Mouse (Mus musculus) adrenal gland, adult (tissue): Measurements from ENCODE around the gene Lrrc63.

Experiments used
- DNase-seq, 2 experiments: peaks; one replicate each; pipeline ENCODE4 v3.0.0; 2022 to 2023; ENCODE audit warnings: low spot score in 1 of 2; ENCODE audit not compliant: inconsistent age in 2 of 2

Lrrc63 gene

GRCm38 (mm10) chr14:75138503-75138902, 7.8 kb upstream of the Lrrc63 start:
- no peak for DNase-seq

GRCm38 (mm10) chr14:75136119-75136966, 5.7 kb upstream of the Lrrc63 start:
- DNase-seq: peak in 1 of 2 experiments; percentile 24

- peak in 1 of 2 experiments; percentile 6 for DNase-seq
Measured at GRCm38 (mm10) chr14:75131324-75131935, 749 bp upstream of the Lrrc63 start.

- no peak for DNase-seq
Measured at GRCm38 (mm10) chr14:75121658-75122057, 9.0 kb downstream of the Lrrc63 start.

GRCm38 (mm10) chr14:75102956-75103355, 27.7 kb downstream of the Lrrc63 start:
- DNase-seq: no peak

GRCm38 (mm10) chr14:75077946-75078345, 52.7 kb downstream of the Lrrc63 start:
- peak; percentile 50 to 74 for DNase-seq

- no peak for DNase-seq
Measured at GRCm38 (mm10) chr14:75075299-75076180, 55.1 kb downstream of the Lrrc63 start.

- no peak for DNase-seq
Measured at GRCm38 (mm10) chr14:75071091-75071490, 59.6 kb downstream of the Lrrc63 start.

- DNase-seq: peak in 1 of 2 experiments; percentile 44
Measured at GRCm38 (mm10) chr14:75069356-75069979, 61.2 kb downstream of the Lrrc63 start.

- DNase-seq: no peak
Measured at GRCm38 (mm10) chr14:75068430-75069112, 62.1 kb downstream of the Lrrc63 start.

- DNase-seq: no peak
Measured at GRCm38 (mm10) chr14:75065211-75065610, 65.5 kb downstream of the Lrrc63 start.

GRCm38 (mm10) chr14:75064520-75064919, 66.2 kb downstream of the Lrrc63 start:
- no peak for DNase-seq

GRCm38 (mm10) chr14:75063936-75064335, 66.7 kb downstream of the Lrrc63 start:
- DNase-seq: no peak

GRCm38 (mm10) chr14:75060562-75060961, 70.1 kb downstream of the Lrrc63 start:
- DNase-seq: peak; percentile 38 to 88

- DNase-seq: peak in 1 of 2 experiments; percentile 33
Measured at GRCm38 (mm10) chr14:75056861-75057431, 73.7 kb downstream of the Lrrc63 start.

GRCm38 (mm10) chr14:75054455-75055343, 76.0 kb downstream of the Lrrc63 start:
- DNase-seq: peak in 1 of 2 experiments; percentile 75

GRCm38 (mm10) chr14:75052451-75052850, 78.2 kb downstream of the Lrrc63 start:
- no peak for DNase-seq

- peak; percentile 70 to 74 for DNase-seq
Measured at GRCm38 (mm10) chr14:75045184-75045583, 85.5 kb downstream of the Lrrc63 start.

GRCm38 (mm10) chr14:75035431-75035830, 95.2 kb downstream of the Lrrc63 start:
- no peak for DNase-seq
